Mouse (Mus musculus) erythroblast, adult 5-6 weeks (primary cell): ENCODE data around the gene Rtn4rl1. TPM values are rescaled to one million over a fixed set of nuclear protein-coding genes. Genes with fewer than 3 reads are reported as not detected.
"Not testable (repeated sequence)": the region's sequence is repeated elsewhere in the genome, so short reads cannot be mapped to it uniquely, and the experiment has no call there.

Experiments
- ATAC-seq: replicated peaks from 2 replicates; pipeline ENCODE4 v1.8.0; 2016; ENCODE audit warnings: moderate number of reproducible peaks, mild to moderate bottlenecking, moderate TSS enrichment, inconsistent platforms; ENCODE audit not compliant: poor library complexity, low FRiP score, severe bottlenecking
- total RNA-seq, 2 experiments: library from RNA; stranded (forward) in 1 of 2; stranded (reverse) in 1 of 2; fragments of 150-400 nt in 1 of 2; fragments of 200-764, 138-1000 nt in 1 of 2; gene quantifications; 2 replicates each; pipeline versions ENCODE4 v1.2.3 to v1.2.4; 2015 to 2017; ENCODE audit warnings: low replicate concordance in 2 of 2

Gene Rtn4rl1
- total RNA-seq, 2 experiments from 2014 or later: not detected

DNA sequence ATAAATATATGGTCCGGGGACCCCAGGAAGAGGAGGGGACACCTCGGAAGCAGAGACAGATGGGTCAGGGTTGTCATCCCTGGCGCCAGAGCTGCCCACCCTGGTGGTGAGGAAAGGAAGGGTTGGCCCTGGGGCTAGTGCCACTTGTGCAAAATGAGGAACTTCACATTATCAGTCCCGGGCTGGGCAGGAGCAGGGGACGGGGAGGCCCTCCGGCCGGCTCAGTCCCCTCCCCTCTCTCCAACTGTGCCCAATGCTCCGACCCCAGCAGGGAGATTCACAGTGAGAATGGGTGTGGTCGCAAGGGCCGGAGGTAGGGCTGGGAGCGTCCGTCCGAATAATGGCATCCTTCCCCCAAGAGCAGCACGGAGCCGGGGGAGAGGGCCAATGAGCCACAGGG is 28.8 kb upstream of the Rtn4rl1 start:
- ATAC-seq: 0 out of 2 replicates have a peak, but pooled peaks have one; percentile 13

DNA sequence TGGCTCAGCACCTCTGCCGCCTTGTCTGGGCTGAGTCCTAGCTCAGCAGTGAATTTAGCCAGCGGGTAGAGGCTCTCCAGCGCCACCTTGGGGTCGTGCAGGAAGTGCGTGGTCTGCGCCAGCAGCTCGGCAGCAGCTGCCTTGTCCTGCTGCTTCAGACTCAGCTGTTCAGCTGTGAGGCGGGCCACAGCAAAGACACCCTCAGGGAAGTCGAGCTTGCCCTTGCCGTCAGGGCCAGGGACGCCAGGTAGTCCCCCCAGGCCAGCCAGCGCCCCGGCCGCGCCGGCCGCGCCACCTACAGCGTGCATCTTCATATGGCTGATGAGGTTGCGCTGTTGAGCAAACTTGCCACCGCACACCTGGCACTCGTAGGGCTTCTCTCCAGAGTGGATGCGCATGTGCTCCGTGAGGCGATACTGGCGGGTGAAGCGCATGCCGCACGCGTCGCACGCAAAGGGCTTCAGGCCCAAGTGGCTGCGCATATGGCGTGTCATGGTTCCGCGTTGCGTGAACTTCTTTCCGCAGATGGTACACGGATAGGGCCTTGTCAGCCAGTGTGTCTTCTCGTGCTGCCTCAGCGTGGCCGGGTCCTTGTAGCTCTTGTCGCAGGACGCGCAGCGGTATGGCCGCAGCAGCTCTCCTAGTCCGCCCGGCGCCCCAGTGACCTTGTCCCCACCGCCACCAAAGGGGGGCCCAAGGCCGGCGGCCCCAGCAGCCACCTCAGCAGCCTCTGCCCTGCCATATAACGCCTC is 28.0 kb upstream of the Rtn4rl1 start:
- peak; percentile 56 for ATAC-seq

DNA sequence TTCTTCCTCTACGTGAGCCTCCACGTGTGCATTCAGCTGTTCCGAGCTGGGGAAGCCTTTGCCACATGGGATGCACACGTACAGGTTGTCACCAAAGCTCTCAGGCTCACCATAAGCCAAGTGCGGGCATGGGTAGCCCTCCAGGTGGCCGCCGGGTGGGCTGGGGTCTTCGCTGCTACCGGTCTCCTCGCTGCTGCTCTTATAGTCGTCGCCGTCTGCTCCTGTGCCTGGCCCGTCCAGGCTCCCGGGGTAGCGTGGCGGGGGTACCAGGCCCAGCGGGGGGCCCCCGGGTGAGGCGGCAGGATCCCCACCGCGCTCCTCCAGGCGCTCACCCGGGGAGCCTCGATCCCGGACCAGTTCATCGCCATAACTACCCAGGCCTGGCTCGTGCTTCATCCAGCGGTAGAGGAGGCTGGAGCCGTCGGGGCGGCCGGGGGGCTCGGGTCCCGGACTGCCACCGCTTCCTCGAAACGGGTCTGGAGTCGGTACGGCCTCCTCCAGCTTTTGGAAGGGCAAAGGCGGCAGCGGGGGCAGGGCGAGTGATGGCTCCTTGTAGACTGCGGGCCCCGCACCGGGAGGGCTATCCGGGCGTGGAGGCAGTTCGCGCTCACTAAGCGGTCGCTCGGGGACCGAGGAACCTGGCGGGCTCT is 27.3 kb upstream of the Rtn4rl1 start:
- ATAC-seq: no peak

DNA sequence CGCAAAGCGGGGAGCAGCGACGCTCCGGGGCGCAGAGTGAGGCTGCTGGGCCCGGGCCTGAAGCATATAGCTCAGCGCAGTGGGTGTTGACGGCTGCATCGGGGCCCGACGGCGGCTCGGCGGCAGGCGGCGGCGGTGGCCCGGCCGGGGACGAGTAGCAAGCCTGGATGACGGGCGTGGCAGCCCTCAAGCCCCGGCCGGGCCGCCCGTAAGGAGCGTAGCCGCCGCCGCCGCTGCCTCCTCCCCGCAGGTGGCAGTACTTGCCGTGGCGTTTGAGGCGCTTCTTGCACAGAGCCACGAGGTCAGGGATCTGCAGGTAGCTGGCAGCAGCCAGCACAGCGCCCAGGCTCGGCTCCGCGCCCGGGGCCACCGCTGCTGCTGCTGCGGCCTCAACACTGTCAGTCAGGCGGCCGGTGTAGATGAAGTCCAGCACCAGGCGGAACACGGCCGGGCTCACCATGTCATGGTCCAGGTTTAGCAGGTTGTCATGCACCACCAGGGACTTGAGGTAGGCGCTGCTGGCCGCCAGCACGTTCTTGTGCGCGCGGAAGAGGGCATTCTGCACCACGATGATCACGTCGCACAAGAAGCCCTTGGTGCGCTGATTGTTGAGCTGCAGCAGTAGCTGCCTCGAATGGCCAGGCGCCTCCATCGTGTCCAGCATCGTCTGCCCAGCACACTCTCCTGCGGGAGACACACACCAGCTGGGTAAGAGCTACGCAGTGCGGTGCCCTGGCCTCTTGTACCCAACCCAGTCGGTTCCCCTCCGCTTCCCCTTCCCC is 26.5 kb upstream of the Rtn4rl1 start:
- ATAC-seq: no peak

DNA sequence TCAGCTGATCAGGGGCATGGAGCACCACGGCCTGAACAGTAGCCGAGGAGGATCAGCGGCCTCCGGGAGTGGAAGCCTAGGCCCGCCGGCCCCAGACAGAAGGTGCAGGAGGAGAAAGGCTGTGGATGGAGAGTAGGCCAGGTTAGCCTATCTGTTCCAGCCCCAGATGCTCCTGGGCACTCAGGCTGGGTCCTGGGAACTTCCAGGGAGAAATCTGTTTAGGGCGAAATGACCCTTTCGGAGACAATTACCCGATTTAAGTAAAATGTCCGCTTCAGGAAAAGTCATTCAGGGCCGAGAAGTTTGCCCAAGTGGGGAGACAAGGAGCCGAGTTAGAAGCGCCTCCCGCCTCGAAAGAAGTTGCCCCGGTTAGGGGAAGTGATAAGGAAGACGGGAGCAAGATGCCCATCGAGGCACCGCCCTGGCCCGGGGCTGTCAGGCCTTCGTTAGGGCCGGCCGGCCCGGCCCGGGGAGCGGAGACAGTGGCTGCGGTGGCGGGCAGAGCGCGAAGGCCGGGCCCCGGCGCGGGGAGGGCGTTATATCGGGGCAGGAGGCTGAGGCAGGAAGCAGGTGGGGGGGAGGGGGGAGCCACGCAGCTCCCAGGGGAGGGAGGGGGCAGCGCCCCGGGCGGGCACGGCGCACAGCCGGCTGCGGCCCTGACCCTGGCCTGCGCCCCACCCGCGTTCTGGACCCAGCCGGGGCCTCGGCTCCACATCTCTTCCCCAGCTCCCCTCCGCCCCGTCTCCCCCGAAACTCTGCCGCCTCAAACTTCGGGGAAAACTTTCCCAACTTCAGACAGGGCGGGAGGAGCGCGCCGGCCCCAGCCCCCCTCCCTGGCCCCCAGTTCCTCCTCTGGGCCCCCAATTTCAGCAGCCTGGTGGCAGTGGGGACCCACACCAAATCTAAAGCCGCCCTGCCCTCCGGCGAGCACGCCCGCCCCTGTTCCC is 25.7 kb upstream of the Rtn4rl1 start:
- no peak for ATAC-seq

DNA sequence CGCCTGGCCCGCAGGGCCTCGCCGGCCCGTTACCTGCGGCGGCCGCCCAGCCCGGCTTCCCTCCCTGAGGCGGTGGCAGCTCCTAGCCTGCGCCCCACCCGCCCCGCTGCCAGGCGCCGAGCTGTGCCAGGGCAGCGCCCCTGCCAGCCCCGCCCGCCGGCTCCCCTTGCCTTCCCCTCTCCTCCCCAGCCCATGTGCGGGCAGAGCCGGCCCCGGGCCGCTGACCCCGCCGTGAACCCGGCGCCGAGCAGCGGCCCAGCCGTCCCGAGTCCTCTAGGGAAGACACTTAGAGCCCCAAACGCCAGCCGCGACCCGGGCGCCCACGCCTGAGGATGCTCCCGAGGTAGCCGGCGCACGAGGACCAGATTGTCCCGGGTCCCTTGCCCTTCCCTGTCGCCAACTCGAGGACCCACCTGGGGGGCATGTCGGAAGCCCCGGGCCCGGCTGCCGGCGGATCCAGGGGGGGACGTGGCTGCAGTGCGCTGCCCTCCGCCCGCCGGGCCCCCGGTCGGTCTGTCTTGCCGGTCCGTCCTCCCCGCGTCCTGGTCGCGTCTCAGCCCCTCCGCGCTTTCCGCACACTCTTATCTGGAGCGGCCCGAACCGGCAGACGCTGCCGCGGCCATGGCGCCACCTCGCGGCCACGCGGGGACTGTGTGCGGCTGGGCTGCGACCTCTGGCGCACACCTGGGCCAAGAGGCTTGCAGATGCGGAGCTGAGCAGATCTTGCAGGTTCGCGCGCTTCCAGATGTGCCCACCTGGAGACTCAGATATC is 24.8 kb upstream of the Rtn4rl1 start:
- no peak for ATAC-seq

DNA sequence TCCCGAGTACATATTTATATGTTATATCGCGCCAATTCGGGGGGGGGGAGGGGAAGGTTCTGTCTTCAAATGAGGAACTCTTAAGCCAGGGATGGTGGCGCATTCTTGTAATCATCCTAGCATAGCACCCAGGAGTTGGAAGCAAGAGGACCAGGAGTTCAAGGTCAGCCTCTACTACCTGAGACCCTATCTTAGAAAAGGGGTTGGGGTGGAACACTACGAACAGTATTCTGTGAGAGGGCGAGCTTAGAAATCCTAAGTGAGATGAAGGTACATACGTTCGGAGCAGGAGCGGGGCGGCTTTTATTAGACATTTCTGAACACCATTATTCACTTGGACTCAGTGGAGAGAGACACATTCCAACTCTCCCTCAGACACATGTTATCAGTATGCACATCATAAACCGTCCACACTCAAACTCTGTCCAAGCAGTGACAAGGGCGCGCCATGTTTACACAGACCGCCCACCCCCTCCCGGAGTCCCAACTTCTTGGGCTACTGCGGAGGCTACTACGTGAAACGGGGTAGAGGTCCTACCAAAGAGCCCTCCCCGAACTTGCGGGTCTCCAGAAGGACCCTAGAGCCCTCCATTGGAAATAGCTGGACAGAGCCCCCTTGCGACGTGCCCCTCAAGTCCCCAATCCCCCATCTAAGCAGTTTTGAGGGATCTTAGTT is 24.0 kb upstream of the Rtn4rl1 start, which contains the start of gene Hic1:
Gene Hic1, minus strand, starts transcription at position 115 of the 676 bp plus-strand sequence.
- no peak for ATAC-seq

DNA sequence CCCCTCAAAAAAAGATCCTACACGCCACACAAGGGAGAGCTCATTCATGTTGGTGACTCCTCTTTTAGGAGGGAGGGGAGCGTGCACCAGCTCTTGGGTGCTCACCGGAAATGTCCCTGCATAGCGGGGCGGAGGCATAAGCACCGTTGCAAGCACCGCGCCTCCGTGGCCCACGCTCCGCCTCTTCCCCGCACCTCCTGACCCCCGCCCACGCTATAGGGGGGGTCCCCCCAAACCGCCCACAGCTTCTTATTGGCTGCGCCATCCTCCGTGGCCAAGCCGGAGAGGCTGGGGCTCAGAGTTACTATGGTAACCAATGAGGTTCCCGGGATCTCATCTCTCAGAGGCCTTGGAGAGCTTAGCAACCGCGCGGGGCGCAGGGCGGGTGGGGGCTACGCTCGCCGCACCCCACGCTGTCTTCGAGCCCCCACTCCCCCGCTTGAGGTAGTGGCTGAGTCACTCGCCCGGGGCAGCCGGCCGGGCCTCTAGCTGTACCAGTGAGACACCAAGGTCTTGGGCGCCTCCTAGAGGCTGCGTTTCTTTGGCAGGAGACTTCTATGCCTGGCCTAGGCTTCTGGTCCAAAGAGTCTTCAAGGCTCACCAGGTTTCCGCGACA is 23.3 kb upstream of the Rtn4rl1 start:
- peak; percentile 51 for ATAC-seq

DNA sequence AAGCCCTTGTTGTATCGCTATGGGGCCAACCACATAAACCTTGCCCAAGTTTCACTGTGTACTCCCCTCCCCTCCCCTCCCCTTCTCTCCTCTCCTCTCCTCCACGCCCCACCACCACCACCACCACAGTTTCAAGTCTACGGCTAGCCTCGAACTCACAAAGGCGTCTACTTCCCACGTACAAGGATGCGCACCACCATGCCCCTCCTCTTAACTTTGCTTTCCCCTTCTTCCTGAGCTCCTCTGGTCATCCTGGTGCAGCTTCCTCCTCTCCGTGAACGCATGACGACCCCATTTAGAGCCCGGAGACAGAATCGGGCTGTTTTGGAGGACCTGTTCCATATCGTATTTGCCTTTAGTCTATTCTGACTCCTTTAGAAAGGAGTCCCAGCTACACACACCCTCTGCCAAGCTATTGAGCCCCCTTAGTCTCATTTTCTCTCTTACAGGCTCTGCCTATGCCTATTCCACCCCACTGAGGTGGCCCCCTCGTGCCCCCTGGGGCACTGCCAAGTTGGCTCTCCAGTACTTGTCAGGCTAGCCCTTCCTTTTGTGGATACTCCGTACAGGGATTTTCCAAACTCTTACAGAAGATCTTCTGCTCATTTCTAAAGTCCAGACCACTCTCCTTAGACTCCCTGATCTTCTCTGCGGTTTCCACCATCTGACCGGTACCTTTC is 22.3 kb upstream of the Rtn4rl1 start:
- no peak for ATAC-seq

DNA sequence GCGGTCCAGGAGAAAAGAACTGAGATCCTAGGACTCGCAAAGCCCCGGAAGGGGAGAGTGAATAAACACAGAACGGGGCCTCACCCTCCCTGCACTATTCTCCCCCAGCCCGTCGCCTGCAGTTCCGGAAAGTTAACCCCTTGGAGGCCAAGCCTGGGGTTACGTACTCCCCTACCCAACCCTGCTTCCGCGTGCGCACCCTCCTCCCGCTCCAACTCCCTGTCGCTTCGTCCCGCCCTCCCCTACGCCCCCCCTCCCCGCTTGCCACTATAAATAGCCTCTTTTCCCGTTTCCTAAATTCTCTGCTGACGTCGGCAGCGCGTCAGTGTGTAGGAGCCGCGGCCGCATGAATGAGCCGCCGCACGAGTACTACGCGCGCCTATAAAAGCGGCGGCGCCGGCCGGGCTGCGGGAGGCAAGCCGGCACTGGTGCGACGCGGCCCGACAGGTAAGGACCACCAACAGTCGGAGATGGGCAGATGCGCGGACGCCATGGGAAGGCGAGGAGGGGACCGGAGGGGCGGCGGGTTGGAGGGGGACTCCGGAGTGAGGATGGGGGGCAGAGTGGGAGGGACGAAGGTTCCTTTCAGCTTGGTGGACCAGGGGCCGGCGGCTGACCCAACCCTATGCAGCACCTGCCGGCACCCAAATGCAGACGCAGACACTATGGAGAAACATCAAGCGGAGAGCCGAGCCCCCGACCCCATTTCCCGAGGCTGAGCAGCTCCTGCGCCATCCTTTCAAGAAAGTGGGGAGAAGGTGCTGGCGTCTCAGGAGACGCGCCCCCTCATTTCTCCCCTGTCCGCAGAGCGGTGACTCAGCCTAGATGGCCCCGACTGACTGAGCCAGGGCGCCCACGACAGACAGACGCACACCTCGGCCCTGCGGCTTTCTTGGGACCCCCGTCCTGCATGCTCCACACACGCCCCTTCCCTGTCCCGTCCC is 21.2 kb upstream of the Rtn4rl1 start:
- ATAC-seq: no peak

DNA sequence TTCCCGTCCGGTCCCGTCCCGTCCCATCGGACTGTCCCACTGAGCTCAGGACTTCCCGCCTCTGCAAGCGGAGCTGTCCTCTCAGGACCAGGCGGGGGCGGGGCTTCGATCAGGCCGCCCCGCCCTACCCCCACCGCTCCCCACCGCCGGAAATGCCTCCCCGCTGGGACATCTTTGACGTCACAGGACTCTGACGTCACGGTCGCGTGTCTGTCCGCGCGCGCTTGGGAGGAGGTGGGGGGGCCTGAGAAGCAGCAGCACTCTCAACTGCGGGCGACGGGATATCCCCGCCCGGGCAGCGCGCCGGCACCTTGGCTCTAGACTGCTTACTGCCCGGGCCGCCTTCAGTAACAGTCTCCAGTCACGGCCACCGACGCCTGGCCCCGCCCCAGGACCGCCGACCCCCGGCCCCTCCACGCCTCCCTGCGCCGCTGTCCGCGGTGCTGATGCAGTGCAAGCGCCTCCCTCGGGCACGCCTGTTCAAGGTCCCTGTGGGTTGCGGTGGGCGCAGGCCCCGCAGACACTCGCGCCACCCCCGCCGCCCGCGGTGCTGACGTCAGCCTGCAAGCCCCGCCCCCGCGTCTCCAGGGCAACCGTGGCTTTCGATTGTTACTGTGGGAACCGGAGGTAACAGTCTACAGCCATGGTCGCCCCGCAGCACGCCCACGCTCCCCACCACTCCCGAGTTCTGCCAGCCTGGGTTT is 20.3 kb upstream of the Rtn4rl1 start:
- no peak; the same call in 1 of the 2 replicates for ATAC-seq

DNA sequence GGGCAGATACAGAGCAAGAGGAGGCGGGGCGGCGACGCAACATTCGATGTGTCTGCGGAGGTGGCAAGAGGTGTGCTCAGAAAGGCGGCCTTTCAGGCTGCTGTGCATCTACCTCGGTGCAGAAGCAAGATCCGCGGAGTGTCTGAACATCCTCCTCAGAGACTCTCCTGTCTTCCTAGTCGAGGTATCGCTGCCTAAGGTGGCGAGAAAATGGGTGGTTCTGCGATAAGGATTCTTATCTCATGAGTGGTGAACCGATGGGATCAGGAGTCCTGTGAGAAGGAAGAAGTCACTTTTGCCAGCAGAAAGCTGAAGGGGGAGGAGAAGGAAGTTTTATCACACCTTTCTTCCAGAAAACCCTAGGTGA is 19.8 kb upstream of the Rtn4rl1 start:
- no peak for ATAC-seq

DNA sequence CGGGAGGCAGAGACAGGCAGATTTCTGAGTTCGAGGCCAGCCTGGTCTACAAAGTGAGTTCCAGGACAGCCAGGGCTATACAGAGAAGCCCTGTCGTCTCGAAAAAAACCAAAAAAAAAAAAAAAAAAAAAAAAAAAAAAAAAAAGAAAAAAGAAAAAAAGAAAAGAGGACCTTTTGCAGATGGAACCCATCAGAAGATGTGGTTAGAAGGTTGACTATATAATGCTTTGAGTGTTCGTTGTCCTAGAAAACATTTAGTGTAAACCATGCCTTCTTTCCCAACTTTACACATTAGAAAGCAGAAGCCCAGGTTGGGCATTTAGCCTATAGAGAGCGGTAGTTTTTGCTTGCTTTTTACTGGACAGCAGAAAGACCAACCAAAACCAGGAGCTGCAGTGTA is 19.0 kb upstream of the Rtn4rl1 start:
- ATAC-seq: not testable (repeated sequence)

DNA sequence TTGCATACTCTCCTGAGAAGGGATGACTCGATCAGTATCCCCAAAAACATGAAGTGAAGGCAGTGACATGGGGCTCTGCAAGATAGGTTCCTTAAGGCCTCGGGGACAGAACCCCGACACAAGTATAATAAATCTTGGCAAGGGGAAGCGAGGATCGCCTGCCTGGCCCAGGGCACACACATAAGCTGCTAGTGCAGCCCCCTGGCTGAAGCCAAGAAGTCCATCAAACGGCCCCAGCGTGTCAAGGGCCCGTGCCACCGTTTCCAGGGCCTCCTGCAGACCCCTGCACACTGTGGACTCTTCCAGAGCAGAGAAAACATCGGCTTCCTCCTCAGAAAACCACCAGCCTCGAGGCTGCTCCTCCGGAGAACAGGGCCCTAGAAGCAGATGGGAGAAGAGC is 15.6 kb upstream of the Rtn4rl1 start:
- ATAC-seq: no peak

DNA sequence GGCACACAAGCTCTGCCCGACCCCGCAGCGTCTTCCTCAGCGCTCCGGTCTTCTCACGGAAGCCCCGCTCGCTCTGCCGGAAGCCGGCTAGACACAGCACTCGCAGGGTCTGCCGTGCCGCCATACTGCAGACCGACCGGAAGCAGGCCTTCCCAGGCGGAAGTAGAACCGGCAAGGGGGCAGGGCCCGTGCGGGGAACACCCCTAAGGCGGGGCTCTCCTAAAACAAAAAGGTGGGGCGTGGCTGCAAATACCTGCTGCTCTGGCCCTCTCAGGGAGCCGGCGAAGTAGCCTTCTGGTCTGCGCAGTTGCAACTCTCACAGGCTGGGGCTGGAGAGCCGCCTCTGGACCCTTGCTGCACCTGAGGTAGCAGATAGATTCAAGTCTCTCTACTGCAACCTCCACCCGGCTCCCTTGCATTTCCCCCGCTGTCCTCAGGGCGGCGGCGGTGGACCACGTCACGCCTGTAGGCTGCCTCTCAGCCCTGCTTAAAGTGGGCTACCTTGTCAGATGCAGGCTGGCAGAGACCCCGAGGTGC is 14.8 kb upstream of the Rtn4rl1 start, which contains the start of gene Ovca2:
Gene Ovca2, minus strand, starts transcription at position 164 of the 537 bp plus-strand sequence.
- peak; percentile 92 for ATAC-seq
